Mouse (Mus musculus) kidney, postnatal 14 days (tissue): ENCODE measurements around the gene Gldc.

Source experiments
- DNase-seq: peaks from one replicate; pipeline ENCODE4 v3.0.0; 2022; ENCODE audit warnings: mixed read lengths

Gene Gldc

GRCm38 (mm10) chr19:30157031-30157687, 18.1 kb downstream of the Gldc start:
- DNase-seq: no peak

- no peak for DNase-seq
These were observed 21.5 kb downstream of the Gldc start for GRCm38 (mm10) chr19:30153729-30154128.

GRCm38 (mm10) chr19:30151290-30151689, 23.9 kb downstream of the Gldc start:
- DNase-seq: no peak

DNA sequence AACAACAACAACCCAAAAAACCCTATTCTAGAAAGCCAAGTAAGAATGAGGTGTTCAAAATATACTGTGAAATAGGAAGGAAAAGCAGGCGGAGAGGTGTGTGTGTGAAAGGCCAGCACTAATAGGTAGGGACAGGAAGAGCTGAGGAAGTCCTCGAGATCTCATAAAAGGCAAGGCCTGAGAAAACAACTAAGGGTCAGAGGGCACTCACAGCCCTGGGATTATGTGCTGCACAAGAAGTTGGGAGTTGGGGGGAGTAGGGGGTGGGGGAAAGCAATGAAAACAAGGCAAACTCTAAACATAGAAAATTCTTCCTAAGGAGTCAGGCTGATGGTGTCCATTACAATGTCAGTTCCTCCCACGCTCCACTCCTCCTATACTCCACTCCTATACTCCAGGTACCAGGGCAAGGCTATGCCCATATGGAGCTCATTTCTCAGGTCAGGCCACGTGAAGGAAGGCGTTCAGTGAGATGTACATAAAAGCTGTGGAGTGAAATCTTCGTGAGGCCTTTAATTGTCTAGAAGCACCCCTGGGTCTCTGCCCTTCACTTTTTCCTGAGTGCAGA, 25.9 kb downstream of the Gldc start:
- DNase-seq: no peak

DNA sequence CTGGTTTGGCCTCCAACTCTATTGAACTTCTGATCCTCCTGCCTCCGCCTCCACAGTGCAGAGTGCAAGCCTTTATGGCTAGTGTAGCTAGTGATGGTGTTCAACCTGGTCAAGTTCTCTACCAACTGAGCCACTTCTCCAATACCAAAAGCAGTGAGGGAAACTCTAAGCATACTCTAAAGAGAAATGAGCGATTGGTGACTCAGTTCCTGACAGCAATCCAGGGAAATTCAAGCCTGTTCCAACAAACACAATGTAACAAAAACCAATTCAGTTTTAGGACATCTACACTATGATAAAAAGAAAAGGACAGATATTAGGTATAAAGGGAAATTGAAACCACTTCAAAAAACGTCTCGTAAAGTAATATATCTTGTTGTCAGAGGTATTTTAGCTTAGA, 27.9 kb downstream of the Gldc start:
- DNase-seq: no peak

DNA sequence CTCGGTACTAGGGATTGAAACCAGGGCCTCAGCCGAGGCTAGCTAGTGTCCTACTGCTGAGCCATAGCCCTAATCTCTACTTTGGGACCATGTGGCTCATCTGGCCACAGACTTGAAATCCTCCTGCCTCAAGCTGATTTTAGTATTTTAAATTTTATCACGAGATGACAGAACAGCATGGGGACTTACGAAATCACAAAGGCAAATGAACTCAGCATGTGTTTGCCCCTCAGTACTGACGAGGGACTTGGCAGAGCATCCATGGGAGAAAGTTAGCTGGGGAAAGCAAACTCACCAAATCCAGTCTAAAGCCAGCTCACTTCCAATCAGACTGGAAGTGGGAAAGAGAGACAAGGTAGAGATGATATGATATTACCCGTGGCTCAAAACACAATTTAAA, 28.5 kb downstream of the Gldc start:
- DNase-seq: no peak

- DNase-seq: no peak
These were observed 30.1 kb downstream of the Gldc start for GRCm38 (mm10) chr19:30145106-30145505.

DNA sequence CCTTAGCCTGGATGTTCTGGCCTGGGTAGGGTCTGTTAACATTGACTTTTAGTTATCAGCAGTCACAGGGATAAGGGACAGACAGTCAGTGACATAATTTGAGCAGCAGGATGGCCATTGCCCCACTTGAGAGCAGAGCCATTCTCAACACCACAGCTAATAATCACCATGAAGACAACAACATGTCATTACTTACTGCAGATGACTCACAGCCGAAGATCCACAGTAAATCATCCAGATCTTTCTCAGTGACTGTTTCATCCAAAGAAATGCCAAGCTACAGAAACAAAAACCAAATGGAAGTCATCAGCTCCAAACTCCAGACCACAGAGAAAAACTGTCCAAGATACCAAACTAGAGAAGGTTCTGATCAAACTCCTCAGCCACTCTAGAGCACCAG, 38.9 kb downstream of the Gldc start:
- no peak for DNase-seq

DNA sequence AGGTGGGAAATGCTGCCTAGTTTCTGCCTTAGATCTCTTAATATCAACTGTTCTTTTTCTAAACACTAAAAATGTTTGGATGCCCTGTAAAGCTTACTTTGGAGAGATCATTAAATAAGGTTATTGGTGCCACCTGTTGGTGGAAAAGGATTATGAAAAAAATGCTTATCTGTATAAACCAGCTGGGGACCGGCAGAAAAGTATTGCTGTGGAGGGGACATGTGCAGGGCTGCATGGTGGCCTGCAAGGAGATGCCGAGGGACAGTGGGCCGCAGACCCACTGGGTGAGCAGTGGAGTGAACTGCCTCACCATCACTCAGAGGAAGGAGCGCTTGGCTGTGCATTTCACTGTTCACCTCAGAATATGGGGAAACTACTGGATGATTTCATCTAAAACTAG, 47.1 kb downstream of the Gldc start:
- peak; percentile 40 for DNase-seq

GRCm38 (mm10) chr19:30125670-30126059, 49.6 kb downstream of the Gldc start:
- no peak for DNase-seq

DNA sequence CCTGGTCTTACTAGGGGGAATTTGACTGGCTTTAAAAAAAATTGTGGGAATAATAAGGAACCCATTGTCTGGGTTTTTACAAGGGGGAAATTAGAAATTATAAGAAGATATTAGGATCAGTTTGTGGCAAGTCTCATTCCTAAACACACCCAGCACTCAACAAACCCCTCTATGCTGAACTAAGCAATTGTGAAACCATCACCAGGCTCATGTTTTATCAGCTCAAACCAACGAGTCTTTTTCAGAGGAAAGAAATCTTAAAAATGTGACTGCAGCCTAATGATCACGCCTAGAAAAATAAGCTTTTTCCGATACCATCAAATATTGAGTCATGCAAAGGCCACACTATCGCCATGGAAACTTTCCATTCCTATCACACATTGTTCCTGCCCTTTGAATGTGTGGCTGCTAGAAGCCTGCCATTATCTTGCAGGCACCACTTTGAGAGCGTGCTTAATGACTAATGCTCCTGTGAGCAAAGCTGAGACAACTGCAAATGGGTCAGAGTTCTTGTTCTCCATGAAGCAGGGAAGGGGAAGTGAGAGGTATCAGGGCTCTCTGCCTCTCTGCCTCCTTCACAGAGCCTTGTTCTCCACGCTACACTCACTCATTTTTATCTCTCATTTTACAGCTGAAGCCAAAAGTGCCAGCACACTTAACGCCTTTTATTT, 50.1 kb downstream of the Gldc start:
- DNase-seq: no peak

DNA sequence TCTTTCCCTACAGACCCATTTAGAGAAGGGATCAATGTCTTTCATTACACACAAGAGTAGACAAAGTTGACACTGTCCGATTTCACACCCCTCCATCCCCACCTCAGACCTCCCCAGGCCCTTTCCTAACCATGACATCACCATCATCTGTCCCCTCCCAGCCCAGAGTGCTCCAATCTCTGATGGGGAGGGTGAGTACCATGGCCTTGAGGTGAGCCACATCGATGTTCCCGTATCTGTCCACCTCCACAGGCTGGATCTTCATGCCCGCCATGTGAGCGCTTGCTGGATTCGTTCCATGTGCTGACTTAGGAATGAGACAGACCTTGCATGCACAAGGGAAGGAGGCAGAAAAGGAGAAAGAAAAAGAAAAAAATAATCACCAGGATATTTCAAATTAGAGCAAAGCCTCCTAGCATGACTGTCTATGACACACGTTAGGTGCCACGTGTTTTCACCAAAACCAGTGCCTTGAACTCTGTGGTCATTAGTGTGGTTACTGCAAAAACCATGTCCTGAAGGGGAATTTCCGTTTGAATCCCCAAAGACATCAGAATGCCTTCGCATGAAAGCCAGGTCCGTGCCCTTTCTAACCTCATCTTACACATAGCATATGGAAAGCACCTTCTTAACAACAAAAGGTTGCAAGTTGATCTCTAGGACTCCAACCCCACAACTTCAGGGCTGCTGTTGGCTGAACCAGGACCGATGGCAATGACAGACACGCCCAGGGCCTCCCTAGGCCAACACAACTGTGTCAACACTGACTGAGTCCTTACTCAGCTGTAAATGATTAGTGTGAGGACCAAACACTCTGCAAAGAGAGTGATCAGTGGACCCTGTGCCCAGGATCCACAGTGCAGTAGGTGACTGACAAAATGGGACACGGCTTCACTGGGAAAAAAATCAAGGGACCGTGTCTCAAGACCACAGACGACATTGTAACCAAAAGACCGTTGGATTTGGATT, 56.6 kb downstream of the Gldc start:
- DNase-seq: no peak

GRCm38 (mm10) chr19:30117775-30118174, 57.5 kb downstream of the Gldc start:
- no peak for DNase-seq

GRCm38 (mm10) chr19:30117241-30117640, 58.0 kb downstream of the Gldc start:
- DNase-seq: no peak

GRCm38 (mm10) chr19:30115606-30116005, 59.6 kb downstream of the Gldc start:
- DNase-seq: no peak

DNA sequence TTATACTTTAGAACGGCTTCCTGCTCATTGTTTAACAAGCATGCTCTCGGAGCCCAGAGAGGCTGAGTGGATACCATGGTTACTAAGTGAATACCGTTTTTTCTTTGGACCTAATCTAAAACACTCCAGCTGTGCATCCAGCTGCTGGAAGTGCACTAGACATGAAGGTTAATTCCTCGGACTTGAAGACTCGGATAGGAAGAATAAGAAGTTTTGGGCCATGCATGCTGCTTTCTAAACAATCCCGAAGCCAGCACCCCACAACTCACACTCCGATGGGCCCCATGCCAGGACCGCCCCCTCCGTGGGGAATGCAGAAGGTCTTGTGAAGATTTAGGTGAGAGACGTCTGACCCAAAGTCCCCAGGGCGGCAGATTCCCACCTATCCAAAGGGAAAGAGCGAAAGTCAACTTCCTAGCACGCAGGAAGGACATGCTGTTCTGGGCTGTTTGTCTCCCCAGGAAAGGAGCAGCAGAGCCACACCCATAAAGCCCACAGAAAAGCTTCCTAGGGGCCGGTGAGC, 60.2 kb downstream of the Gldc start:
- DNase-seq: no peak

DNA sequence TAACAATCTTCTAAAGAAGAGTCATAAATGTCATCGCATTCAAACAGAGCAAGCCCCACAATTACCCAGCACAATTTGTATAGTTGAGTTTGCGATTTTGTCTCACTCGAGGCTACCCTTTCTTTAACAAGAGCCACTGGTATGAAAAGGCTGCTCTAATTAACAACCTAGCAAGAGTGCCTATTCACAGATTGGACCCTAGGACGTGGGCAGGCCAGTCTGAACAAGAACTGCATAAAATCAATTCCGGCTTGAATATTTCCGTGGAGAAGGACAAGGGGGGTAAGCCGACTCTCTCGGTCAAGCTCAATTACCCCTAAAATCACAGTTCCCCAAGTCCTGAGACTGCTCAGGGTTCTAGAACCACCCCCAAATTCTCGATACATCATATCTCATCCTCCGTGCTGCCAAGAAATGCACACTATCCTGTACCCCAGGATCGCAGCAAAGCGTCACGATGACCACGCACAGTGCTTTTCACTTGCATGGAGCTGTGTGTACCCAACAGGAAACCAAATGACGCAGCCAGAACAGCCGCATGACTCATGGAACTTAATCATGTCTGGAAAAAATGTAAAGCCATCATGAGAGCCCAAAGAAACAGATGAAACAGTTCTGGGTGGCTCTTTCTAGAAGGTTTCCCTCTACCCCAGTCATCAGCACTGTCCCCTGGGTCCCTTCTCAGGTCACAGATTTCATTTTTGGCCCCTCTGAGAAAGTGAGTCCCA, 62.1 kb downstream of the Gldc start:
- no peak for DNase-seq

DNA sequence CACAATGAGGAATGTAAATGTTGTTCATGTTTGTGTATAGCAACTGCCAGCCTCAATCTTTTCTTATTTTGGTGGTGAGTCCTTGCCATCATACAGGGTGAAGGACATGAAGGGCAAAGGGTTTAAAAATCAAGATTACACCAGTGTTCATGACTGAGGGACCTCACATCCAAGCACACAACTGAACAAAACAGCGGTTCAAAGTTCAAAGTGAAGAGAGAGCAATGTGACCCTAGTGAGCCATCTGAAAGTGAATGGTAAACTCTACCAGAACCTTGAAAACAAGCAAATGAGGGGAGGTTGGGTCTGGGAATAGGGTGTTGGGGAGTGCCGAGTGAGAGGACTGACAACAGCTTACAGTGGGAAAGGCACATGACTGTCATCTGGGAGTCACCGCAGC, 63.8 kb downstream of the Gldc start:
- DNase-seq: no peak

GRCm38 (mm10) chr19:30109122-30109521, 66.1 kb downstream of the Gldc start:
- DNase-seq: no peak

GRCm38 (mm10) chr19:30108616-30109015, 66.6 kb downstream of the Gldc start:
- no peak for DNase-seq

- no peak for DNase-seq
These were observed 67.9 kb downstream of the Gldc start for GRCm38 (mm10) chr19:30107221-30107845.
